Mouse (Mus musculus) intestine, embryonic 16.5 days (tissue): ENCODE measurements around the gene Lima1. TPM values are rescaled to one million over a fixed set of nuclear protein-coding genes. Genes with fewer than 3 reads are reported as not detected.
A peak's percentile ranks its signal among the peaks of the same experiment; 100 is the strongest.

Experiments used
- ATAC-seq: fragments of 200-750 bp; cut with Nextera tagmentation; 2 replicates; pipeline ENCODE4 v1.8.0; 2017; ENCODE audit warnings: moderate TSS enrichment, moderate library complexity
- H3K27ac ChIP-seq: fragments of 300-500 bp; sonication (generic); 2 replicates; pipeline ENCODE4 v1.5.1; 2014; ENCODE audit warnings: mild to moderate bottlenecking, low read length
- H3K27me3 ChIP-seq: fragments of 300-500 bp; sonication (generic); replicated peaks from 2 replicates; pipeline ENCODE4 v1.6.1; 2014; ENCODE audit warnings: low read length, control low read depth, mixed read lengths; ENCODE audit not compliant: control insufficient read depth, insufficient read depth
- H3K36me3 ChIP-seq: fragments of 300-500 bp; sonication (generic); 2 replicates; pipeline ENCODE4 v1.6.1; 2014; ENCODE audit warnings: low read length, control low read depth; ENCODE audit not compliant: control insufficient read depth, insufficient read depth
- H3K4me1 ChIP-seq: fragments of 300-500 bp; sonication (generic); 2 replicates; pipeline ENCODE4 v1.6.1; 2014; ENCODE audit warnings: low read length, control low read depth, mixed read lengths; ENCODE audit not compliant: control insufficient read depth, insufficient read depth
- H3K4me2 ChIP-seq: fragments of 300-500 bp; sonication (generic); 2 replicates; pipeline ENCODE4 v1.6.1; 2014; ENCODE audit warnings: low read depth, low read length, control low read depth
- H3K4me3 ChIP-seq: fragments of 300-500 bp; sonication (generic); 2 replicates; pipeline ENCODE4 v1.5.1; 2014; ENCODE audit warnings: mild to moderate bottlenecking, low read length
- H3K9ac ChIP-seq: fragments of 300-500 bp; sonication (generic); 2 replicates; pipeline ENCODE4 v1.6.1; 2014; ENCODE audit warnings: low read depth, low read length
- H3K9me3 ChIP-seq: fragments of 300-500 bp; sonication (generic); 2 replicates; pipeline ENCODE4 v1.6.1; 2016; ENCODE audit warnings: low read length, control low read depth; ENCODE audit not compliant: control insufficient read depth
- WGBS: fragments of 180-500 bp; shearing (Covaris S2); extraction: QIAGEN DNeasy Blood & Tissue Kit; methylation state at CpG from one replicate; pipeline ENCODE4 v1.1.7; 2014; 5-methylcytosine and 5-hydroxymethylcytosine counted together
- polyA plus RNA-seq: library from polyadenylated mRNA; unstranded; fragments of >200 nt; fragmentation: Nextera tagmentation; extraction: Ambion mirVana; gene quantifications from 2 replicates; pipeline ENCODE4 v1.2.1, GENCODE M21; 2015

The Lima1 gene
- polyA plus RNA-seq, 1 experiment from 2014 or later: 105 TPM

GRCm38 (mm10) chr15:99878541-99878940 lies 3.3 kb upstream of the Lima1 start:
- Histone ChIP-seq H3K27ac (0 out of 2 replicates have a peak overlapping the region, but pooled peaks have one; percentile 31), H3K9me3 (no peaks in the 10 kb centered on the region), H3K4me1 (no peaks in the 10 kb centered on the region), H3K36me3 (no peaks in the 10 kb centered on the region), H3K9ac (no peak overlapping the region), H3K4me2 (no peak overlapping the region), H3K4me3 (no peak overlapping the region), H3K27me3 (no peaks in the 10 kb centered on the region)
- WGBS: 80% methylated on average over 5 of the region's 5 CpGs
- no peak for ATAC-seq

GRCm38 (mm10) chr15:99874612-99875333 lies 483 bp downstream of the Lima1 start:
- Histone ChIP-seq H3K4me3 (peak overlapping the region; percentile 78), H3K27me3 (no peaks in the 10 kb centered on the region), H3K36me3 (no peaks in the 10 kb centered on the region), H3K4me2 (peak overlapping the region; percentile 86), H3K9me3 (no peaks in the 10 kb centered on the region), H3K27ac (peak overlapping the region; percentile 88), H3K4me1 (no peaks in the 10 kb centered on the region), H3K9ac (peak overlapping the region; percentile 86)
- ATAC-seq: peak; percentile 71
- 4% methylated on average over 30 of the region's 30 CpGs for WGBS

- 86% methylated on average over 3 of the region's 3 CpGs for WGBS
- no peaks in the 10 kb centered on the region for H3K36me3 ChIP-seq
- H3K9me3 ChIP-seq: no peaks in the 10 kb centered on the region
- ATAC-seq: no peak
- peaks cover under 1% of the 10 kb centered on the region; the same call in 1 of the 2 replicates for H3K4me1 ChIP-seq
- H3K9ac ChIP-seq: no peak overlapping the region
- H3K27me3 ChIP-seq: no peaks in the 10 kb centered on the region
- peak overlapping the region; percentile 40; the same call in 1 of the 2 replicates for H3K27ac ChIP-seq
- peak overlapping the region; percentile 34 for H3K4me3 ChIP-seq
- peak overlapping the region; percentile 50 for H3K4me2 ChIP-seq
Measured at GRCm38 (mm10) chr15:99872543-99872942, 2.7 kb downstream of the Lima1 start.

DNA sequence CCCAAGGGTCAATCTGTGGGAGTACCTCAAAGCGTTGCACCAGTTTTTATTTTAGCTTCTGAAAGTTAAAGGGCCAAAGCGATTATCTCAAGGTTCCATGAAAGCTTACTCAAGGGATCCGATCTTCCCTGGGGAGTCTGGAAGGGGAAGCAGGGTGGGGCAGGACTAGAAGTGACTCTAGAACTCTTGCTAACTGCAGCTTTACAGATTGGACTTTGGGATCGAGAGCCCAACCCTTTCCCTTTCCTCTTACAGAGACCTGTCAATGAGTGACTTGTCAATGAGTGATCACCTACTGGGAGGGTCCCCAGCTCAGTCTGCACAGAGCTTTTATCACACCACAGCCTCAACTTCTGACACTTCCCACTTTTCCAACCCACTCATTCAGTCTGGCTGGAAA lies 7.6 kb downstream of the Lima1 start:
- Histone ChIP-seq H3K27ac (peak overlapping the region; percentile 93), H3K36me3 (peaks cover 3% of the 10 kb centered on the region; the same call in 1 of the 2 replicates), H3K9me3 (no peaks in the 10 kb centered on the region), H3K4me2 (no peak overlapping the region; the same call in 1 of the 2 replicates), H3K9ac (0 out of 2 replicates have a peak overlapping the region, but pooled peaks have one; percentile 20), H3K4me3 (no peak overlapping the region), H3K27me3 (no peaks in the 10 kb centered on the region), H3K4me1 (peaks cover 16% of the 10 kb centered on the region)
- 58% methylated on average over 4 of the region's 4 CpGs for WGBS
- ATAC-seq: peak; percentile 76

- Histone ChIP-seq H3K4me1 (peaks cover 22% of the 10 kb centered on the region), H3K27ac (peak overlapping the region; percentile 93), H3K36me3 (peaks cover 3% of the 10 kb centered on the region; the same call in 1 of the 2 replicates), H3K9me3 (no peaks in the 10 kb centered on the region), H3K4me3 (no peak overlapping the region; the same call in 1 of the 2 replicates), H3K4me2 (peak overlapping the region; percentile 2; the same call in 1 of the 2 replicates), H3K27me3 (no peaks in the 10 kb centered on the region), H3K9ac (peak overlapping the region; percentile 36; the same call in 1 of the 2 replicates)
- ATAC-seq: no peak
- WGBS: 30% methylated on average over 15 of the region's 15 CpGs
Measured at GRCm38 (mm10) chr15:99866450-99867221, 8.6 kb downstream of the Lima1 start.

- no peaks in the 10 kb centered on the region for H3K9me3 ChIP-seq
- H3K4me3 ChIP-seq: no peak overlapping the region
- WGBS: 34% methylated on average over 5 of the region's 5 CpGs
- peak; percentile 73 for ATAC-seq
- no peaks in the 10 kb centered on the region for H3K27me3 ChIP-seq
- H3K9ac ChIP-seq: peak overlapping the region; percentile 51
- H3K36me3 ChIP-seq: peaks cover 3% of the 10 kb centered on the region; the same call in 1 of the 2 replicates
- H3K4me1 ChIP-seq: peaks cover 22% of the 10 kb centered on the region
- H3K4me2 ChIP-seq: peak overlapping the region; percentile 22; the same call in 1 of the 2 replicates
- peak overlapping the region; percentile 93 for H3K27ac ChIP-seq
Measured at GRCm38 (mm10) chr15:99865942-99866341, 9.3 kb downstream of the Lima1 start.

- ATAC-seq: peak; percentile 73
- peaks cover 3% of the 10 kb centered on the region; the same call in 1 of the 2 replicates for H3K36me3 ChIP-seq
- peaks cover 22% of the 10 kb centered on the region for H3K4me1 ChIP-seq
- WGBS: 64% methylated on average over 20 of the region's 20 CpGs
- H3K27me3 ChIP-seq: no peaks in the 10 kb centered on the region
- H3K4me2 ChIP-seq: peak overlapping the region; percentile 22; the same call in 1 of the 2 replicates
- no peaks in the 10 kb centered on the region for H3K9me3 ChIP-seq
- H3K27ac ChIP-seq: peak overlapping the region; percentile 93
- H3K4me3 ChIP-seq: no peak overlapping the region
- peak overlapping the region; percentile 51 for H3K9ac ChIP-seq
Measured at GRCm38 (mm10) chr15:99865494-99865941, 9.7 kb downstream of the Lima1 start.

GRCm38 (mm10) chr15:99865046-99865445 lies 10.2 kb downstream of the Lima1 start:
- ATAC-seq: no peak
- peak overlapping the region; percentile 93 for H3K27ac ChIP-seq
- WGBS: 70% methylated on average over 7 of the region's 7 CpGs
- no peaks in the 10 kb centered on the region for H3K27me3 ChIP-seq
- H3K9ac ChIP-seq: 0 out of 2 replicates have a peak overlapping the region, but pooled peaks have one; percentile 26
- no peaks in the 10 kb centered on the region for H3K9me3 ChIP-seq
- H3K4me1 ChIP-seq: peaks cover 22% of the 10 kb centered on the region
- H3K4me3 ChIP-seq: no peak overlapping the region
- H3K4me2 ChIP-seq: 0 out of 2 replicates have a peak overlapping the region, but pooled peaks have one; percentile 8
- peaks cover 3% of the 10 kb centered on the region; the same call in 1 of the 2 replicates for H3K36me3 ChIP-seq

DNA sequence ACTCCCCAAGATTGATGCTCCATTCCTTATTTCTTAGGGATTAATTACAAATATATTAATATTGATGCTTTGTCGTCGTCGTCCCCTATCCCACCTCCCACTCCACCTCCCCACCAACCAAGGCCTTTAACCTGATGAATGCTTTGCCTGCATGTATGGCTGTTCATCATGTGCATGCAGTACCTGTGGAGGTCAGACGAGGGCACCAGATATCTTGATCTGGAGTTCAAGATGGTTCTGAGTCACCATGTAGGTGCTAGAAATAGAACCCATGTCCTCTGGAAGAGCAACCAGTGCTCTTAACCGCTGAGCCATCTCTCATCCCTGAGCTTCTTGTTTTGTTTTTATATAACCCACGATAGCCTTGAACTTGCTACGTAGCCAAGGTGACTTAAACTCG lies 11.5 kb downstream of the Lima1 start:
- peaks cover 3% of the 10 kb centered on the region; the same call in 1 of the 2 replicates for H3K36me3 ChIP-seq
- H3K4me2 ChIP-seq: no peak overlapping the region
- H3K4me3 ChIP-seq: no peak overlapping the region
- H3K9ac ChIP-seq: no peak overlapping the region
- WGBS: 93% methylated on average over 8 of the region's 8 CpGs
- peaks cover 22% of the 10 kb centered on the region for H3K4me1 ChIP-seq
- no peaks in the 10 kb centered on the region for H3K9me3 ChIP-seq
- H3K27ac ChIP-seq: no peak overlapping the region
- no peak for ATAC-seq
- no peaks in the 10 kb centered on the region for H3K27me3 ChIP-seq
